Mouse (Mus musculus): ENCODE measurements around the gene Ppm1m. TPM values are rescaled to one million over a fixed set of nuclear protein-coding genes. Genes with fewer than 3 reads are reported as not detected.

The Ppm1m gene
- polyA plus RNA-seq, 1 experiment: 47.0 TPM

GRCm38 (mm10) chr9:106220894-106221523, 21.5 kb upstream of the Ppm1m start:
- DNase-seq (ENCODE audit: low spot score): no peak

DNA sequence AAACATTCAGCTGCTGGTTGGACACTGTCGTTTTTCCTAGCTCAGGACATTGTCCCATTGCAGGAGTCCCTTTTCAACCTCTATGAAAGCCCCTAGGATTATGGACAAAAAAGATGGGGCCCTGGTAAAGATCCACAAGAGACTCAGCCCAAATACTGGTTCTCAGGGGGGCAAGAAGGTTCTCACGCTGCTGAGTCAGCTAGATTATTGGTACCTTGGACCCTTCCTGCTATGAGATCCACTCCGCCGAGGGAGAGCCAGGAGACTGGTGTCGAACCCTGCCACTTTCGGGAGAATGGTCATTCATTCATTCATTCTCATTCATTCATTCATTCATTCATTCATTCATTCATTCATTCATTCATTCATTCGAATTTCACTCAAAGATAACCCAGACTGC, 17.4 kb upstream of the Ppm1m start:
- DNase-seq (ENCODE audit: low spot score): no peak

DNA sequence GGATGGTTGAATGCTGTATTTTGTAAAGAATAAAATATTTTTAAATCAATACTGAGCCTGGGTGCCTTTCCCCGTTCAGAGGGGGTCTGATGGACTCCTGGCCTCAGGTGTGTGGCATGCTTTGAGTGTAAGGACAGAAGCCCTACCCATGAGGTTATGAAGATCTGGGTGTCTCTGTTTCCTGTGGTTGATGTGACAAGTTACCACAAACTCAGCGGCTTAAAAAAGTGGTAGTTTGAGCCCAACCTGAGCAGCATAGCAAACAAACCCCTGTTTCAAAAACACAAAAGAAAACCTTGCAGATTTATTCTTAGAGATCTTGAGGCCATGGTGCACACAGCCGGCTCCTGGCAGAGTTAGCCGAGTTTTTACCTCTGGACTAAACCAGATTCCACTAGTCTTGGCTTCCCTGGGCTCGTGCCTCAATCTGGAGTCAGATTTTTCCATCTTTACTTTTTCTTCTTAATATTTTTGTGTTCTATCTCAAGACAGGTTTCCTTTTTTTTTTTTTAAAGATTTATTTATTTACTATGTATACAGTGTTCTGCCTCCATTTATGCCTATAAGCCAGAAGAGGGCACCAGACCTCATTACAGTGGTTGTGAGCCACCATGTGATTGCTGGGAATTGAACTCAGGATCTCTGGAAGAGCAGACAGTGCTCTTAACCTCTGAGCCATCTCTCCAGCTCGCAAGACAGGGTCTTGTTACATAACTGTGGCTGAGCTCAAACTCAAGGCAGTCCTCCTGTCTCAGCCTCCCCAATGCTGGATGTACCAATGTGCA, 16.0 kb upstream of the Ppm1m start:
- DNase-seq (ENCODE audit: low spot score): no peak

DNA sequence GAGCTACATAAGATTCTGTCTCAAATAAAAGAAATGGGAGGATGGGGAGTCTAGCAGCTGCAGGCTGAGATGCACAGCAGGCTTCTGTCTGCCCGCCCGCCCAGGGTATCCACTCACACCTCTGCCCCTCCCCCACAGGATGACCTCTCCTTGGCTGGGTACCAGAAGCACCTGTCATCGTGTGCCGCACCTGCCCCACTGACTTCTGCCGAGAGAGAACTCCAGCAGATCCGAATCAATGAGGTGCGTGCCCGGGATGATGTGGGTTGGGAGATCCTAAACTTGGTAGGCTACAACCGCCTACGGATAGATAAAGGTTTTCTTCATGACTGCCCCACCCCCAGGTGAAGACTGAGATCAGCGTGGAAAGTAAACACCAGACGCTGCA, 13.0 kb upstream of the Ppm1m start:
- no peak for DNase-seq (ENCODE audit: low spot score)

DNA sequence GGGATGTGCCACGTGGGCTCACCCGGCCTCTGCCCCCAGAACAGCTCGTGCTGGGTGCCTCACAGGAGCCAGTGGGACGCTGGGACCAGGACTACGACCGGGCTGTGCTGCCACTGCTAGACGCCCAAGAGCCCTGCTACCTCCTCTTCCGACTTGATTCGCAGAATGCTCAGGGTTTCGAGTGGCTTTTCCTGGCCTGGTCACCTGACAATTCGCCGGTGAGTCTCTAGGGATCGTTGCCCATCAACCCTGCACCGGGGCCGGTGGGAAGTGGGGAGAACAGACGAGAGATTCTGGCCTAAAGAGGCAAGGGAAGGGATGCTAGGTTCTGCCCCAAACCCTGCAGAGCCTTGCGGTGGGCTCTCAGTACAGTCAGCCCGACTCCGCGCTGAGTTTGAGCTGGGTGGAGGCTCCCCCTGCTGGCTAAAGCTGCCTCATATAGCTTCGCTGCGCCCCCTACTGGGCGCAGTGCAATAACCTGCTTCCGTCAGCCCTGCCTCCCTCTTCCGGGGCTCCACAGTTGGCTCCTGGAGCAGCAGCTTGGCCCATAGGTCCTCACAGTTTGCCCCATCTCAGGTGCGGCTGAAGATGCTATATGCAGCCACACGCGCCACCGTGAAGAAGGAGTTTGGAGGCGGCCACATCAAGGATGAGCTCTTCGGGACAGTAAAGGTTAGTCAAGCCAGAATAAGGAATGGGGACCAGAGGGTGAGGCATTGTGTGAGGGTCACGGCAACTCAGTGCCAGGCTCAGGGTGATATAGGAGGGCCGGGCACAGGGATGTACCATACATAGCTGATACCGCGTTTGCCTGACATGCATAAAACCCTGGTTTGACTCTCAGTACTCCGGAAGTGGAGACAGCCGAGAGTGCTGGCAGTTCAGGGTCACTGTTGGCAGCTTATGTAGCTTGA, 12.4 kb upstream of the Ppm1m start:
- DNase-seq (ENCODE audit: low spot score): peak; percentile 71

GRCm38 (mm10) chr9:106210853-106211609, 11.5 kb upstream of the Ppm1m start:
- DNase-seq (ENCODE audit: low spot score): no peak

DNA sequence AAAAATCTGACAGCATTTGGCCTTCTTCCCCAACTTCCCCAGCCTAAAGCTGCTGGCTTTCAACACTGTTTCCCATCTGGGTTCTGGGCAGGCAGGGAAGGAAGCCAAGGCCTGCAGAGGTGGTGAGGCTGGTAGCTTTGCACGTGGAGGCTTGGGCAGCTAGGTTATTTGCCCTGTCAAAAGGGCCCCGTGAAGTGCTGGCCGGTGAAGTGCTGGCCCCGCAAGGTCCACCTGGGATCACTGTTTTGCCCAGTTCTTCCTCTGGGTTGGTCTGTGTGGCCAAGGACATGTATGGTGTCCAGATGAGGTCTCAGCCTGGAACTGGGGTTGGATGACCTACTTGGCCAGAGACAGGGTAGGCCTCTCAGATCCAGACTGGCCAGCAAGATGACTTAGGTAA, 10.4 kb upstream of the Ppm1m start:
- no peak for DNase-seq (ENCODE audit: low spot score)

GRCm38 (mm10) chr9:106208181-106208580, 8.6 kb upstream of the Ppm1m start:
- peak; percentile 19 for DNase-seq (ENCODE audit: low spot score)

DNA sequence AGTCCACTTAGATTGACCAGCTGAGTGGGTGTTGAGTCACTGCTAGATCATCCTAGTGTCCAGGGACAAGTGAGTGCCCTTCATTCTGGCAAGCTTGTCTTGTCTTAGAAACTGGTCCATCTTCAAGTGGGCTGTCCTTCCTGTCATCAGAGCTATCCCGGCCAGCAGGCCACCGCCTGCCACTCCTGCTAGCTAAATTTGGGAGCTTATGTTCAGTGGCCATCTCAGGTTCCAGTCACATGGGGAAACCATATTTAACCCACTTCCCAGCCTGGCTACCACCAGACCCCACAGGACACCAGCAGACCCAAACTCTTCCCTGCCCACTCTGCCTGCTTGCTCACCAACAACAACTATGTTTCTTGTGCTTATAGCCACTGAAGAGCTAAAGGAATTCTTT, 7.0 kb upstream of the Ppm1m start:
- no peak for DNase-seq (ENCODE audit: low spot score)

- no peak for DNase-seq (ENCODE audit: low spot score)
Observed at GRCm38 (mm10) chr9:106205713-106206290, 6.3 kb upstream of the Ppm1m start.

DNA sequence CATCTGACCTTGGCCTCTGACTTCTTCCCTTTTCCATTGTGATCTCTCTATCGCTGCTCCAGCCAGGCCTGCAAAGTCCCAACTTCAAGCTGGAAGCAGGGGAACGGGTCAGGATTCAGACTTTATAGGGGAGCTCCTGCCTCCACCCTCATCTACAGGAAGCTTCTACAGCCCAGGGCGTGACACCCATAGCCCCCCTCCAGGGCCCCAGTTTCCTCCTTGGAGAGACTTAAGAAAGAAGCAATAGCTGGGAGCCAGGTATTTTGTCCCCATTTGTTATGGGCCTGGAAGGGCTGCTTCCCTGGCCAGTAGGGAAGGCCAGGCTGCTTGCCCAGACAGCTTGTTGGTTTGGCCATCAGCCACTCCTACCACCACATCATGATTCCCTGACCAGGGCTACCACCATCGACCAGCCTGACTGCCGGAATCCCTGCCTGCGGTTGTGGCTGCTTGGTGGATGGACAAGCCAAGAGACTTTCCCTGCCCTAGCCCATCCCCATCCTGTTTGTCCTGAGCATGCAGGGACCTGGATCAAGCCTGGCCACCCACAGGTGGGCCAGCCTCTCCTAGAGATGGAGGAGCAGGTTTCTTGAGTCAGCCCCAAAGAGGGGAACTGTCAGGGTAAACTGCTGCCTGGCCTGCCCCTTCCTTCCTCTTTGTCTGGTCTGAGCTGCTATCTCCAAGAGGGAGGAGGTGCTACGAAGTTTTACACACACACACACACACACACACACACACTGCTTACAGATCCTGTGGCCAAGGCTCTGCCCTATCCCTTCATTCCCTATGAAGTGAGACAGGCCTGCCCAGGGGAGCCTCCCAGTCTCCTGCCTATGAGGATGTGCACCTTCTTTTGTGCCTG, 4.7 kb upstream of the Ppm1m start:
- no peak for DNase-seq (ENCODE audit: low spot score)

DNA sequence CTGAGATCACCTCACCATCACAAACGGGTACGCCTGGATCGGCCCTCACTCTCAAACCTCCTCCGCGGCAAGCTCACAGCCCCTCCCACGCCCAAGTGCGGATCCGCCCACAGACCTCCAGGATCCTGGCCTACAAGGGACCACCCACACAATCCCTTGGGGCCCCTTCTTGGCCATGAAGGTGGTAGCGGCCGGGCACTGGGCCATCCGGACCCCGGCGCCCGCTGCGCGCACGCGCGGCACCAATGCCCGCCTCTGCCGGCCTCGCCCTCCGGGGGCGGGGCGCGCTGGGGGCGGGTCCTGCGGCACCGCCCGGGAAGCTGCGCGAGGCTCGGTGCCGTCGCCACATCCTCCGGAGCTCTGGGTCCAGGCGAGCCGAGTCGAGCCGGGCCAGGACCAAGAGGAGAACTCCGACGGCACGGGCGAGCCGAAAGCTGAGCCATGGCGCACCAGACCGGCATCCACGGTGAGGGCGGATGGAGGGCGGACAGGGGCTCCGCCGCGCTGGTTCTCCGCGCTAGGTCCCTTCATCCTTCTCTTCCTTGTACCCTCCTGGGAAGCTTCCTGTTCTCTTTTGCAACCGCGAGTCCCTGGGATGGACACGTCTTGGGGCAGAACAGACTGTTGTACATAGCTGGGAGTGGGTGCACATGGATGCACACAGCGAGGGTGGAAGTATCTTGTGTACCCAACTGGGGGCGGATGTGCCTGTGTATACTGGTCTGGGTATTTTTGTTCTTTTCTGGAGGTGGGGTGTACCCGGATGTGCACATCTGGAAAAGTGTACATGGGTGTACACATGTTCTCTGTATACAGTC, 3.5 kb upstream of the Ppm1m start, which contains the start of gene Twf2:
Gene Twf2 (plus strand): TSS at position 290 of the 818 bp plus-strand sequence.
- DNase-seq (ENCODE audit: low spot score): peak; percentile 89

- DNase-seq (ENCODE audit: low spot score): no peak
Observed at GRCm38 (mm10) chr9:106201895-106202294, 2.3 kb upstream of the Ppm1m start.

DNA sequence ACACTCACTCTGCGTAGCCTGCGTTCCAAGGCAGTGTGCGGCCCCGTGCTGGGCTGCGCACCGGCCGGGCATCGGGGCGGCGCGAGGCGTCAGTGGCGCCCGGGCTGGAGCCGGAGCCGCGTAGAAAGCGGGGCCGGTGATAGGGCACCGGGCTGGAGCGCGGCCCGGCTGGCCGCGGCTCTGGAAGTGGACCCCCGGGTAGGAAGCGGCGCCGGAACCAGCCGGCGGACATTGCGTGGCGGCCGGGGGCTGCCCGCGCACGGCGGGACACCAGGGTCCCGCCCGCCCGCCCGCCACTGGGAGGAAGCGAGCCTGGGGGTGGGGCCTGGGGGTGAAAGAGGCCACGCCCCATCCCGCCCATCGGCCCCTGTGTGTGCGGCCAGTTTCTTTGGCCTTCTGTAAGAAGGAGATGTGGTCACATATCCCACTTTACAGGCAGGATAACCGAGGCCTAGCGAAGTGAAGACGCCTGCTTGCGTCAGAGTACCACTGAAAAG, 536 bp downstream of the Ppm1m start:
- DNase-seq (ENCODE audit: low spot score): peak; percentile 49

- no peak for DNase-seq (ENCODE audit: low spot score)
Observed at GRCm38 (mm10) chr9:106197732-106198131, 1.8 kb downstream of the Ppm1m start.

- DNase-seq (ENCODE audit: low spot score): no peak
Observed at GRCm38 (mm10) chr9:106197081-106197713, 2.3 kb downstream of the Ppm1m start.

- no peak for DNase-seq (ENCODE audit: low spot score)
Observed at GRCm38 (mm10) chr9:106195693-106196092, 3.9 kb downstream of the Ppm1m start.

- no peak for DNase-seq (ENCODE audit: low spot score)
Observed at GRCm38 (mm10) chr9:106193930-106194807, 5.4 kb downstream of the Ppm1m start.

All from urinary bladder, adult 2 months (tissue).